Mouse (Mus musculus) stomach, postnatal 0 days (tissue): ENCODE data around the gene Pcif1.

Experiments
- CTCF ChIP-seq: IDR thresholded peaks from 2 replicates; pipeline ENCODE4 v1.5.1; 2016; ENCODE audit warnings: antibody characterized with exemption, low read depth, mild to moderate bottlenecking, moderate library complexity
- EP300 ChIP-seq: optimal IDR thresholded peaks from 2 replicates; pipeline ENCODE3; 2016; ENCODE audit warnings: antibody characterized with exemption

DNA sequence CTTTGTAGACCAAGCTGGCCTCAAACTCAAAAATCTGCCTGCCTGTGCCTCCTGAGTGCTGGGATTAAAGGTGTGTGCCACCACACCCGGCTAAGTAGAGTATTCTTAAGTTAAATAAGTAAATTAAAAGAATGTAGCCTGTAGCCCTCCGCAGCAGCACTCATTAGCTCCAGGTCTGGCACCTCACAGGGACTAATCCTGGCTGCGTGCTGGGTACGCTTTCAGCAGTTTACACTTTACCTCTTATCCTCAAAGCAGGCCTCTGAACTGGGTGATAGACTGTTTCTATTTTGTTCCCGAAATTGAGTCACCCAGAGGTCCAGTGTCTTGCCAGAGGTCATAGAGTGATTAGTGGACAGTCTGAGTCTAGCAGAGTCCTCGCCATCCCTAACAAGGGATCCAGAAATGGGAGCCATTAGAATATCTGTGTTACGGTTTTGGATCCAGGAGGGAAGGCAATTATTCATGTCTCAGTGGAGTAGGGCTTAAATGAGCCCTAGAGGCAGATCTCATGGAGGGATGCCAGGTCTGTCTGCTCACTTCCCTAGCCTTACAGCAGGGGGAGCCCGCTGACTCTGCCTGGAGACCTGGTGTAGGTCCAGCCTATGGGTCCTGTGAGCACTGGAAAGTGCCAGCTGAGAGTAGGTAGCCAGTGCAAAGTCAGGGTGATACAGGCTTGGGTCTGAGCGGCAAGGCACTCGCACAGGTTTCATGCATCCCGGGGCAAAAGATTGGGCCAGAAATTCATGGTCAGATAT lies 45.2 kb downstream of the Pcif1 start:
- TF ChIP-seq EP300 (no peak), CTCF (peak; percentile 96)
